Mouse (Mus musculus): ENCODE data around the gene Olfr1009.
"Not testable (repeated sequence)": the region's sequence is repeated elsewhere in the genome, so short reads cannot be mapped to it uniquely, and the experiment has no call there.

Olfr1009 gene

GRCm38 (mm10) chr2:85715119-85715518, at the start of gene Olfr1009:
Gene Olfr1009, plus strand, starts transcription at chr2:85715419.
- POLR2A ChIA-PET, result no interaction called here
- CTCF ChIA-PET, result no interaction called here

DNA sequence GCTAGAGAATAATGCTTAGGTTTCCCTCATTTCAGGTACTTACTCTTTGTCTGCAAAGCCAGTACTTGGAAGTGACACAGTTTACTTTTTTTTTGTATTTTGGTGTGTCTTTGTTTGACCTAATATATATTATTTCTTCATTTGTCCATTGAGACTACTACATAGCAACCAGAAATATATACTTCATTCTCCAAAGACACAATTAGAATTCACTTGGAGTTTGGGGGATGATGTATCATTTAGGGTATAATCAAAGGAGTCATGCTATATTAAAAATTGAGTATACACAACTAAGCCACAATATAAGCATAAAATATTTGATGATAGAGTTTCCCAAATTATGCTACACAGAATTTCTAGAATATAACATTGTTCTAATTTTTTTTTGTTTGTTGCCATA, 36.6 kb upstream of the Olfr1009 start, which contains the start of gene Olfr1006:
Gene Olfr1006, minus strand, starts transcription at position 101 of the 400 bp plus-strand sequence.
- ChIA-PET POLR2A (no interaction called here), CTCF (no interaction called here)

DNA sequence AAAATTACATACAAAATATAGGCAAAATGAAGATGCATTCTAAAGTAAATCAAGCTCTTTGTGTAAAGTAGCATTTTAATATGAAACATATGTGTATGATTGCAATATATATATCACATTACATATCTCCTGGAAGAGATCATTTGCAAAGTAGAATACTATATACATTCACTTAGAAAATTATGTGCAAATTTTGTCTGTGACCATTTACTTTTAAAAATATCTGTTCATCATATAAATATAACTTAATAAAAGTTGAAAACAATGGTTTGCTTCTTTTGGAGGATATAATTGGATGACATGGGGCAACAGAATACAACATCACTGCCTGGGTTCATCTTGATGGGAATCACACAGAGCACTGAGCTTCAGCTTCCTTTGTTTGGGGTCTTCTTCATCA, 26.1 kb upstream of the Olfr1009 start, which contains the start of gene Olfr1008:
Gene Olfr1008, plus strand, starts transcription at position 301 of the 400 bp plus-strand sequence.
- POLR2A ChIA-PET, result no interaction called here
- CTCF ChIA-PET, result no interaction called here

DNA sequence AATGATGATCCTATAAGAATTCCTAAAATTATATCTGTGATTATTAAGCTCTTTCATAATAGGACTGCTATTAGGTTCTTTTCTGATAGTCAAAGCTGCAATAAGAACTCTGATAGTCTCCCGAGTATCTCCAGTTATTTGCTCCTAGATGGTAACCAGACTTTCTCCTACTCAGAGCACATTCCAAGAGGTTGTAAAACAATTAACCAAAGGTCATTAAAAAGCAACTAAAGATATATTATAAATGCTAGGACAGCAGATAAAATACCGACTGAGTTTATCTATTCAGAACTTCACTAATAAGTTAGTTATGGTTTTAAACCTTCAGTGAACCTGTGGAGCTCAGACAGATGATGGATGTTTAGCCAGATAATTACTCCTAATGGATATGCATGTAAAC, 4.5 kb upstream of the Olfr1009 start:
- CTCF ChIA-PET, POLR2A ChIA-PET: not testable (repeated sequence)

- ChIA-PET CTCF (no interaction called here), POLR2A (no interaction called here)
These were observed 4.1 kb upstream of the Olfr1009 start for GRCm38 (mm10) chr2:85711159-85711558.

- POLR2A ChIA-PET, result no interaction called here
- CTCF ChIA-PET, result no interaction called here
These were observed 10.6 kb downstream of the Olfr1009 start for GRCm38 (mm10) chr2:85725793-85726192.

- POLR2A ChIA-PET, result no interaction called here
- CTCF ChIA-PET, result no interaction called here
These were observed 38.6 kb downstream of the Olfr1009 start for GRCm38 (mm10) chr2:85753822-85754221.

DNA sequence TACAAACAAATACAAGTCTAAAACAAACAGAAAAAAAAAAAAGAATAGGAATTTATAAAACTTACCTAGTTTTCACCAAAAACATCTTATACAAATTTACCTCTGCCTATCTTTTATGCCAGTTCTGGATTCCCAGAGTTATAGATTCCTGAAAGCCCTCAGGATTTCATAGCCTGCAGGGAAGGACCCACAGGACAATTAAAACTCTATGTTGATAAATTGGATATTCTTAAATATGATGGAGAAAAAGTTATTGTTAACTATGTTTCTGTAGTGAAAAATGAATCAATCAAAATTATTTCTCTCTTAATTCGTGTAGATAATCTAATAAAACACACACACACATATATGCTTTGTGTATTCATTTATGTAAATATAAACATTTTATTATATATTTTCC, 47.4 kb downstream of the Olfr1009 start, which contains the start of gene Olfr1012:
Gene Olfr1012, minus strand, starts transcription at position 101 of the 400 bp plus-strand sequence.
- ChIA-PET POLR2A (no interaction called here), CTCF (no interaction called here)

- POLR2A ChIA-PET, result no interaction called here
- CTCF ChIA-PET, result no interaction called here
These were observed 51.6 kb downstream of the Olfr1009 start, which contains the start of gene Olfr1013 for GRCm38 (mm10) chr2:85766798-85767197. Gene Olfr1013, plus strand, starts transcription at chr2:85767098.

GRCm38 (mm10) chr2:85772413-85772812, 57.2 kb downstream of the Olfr1009 start, which contains the start of gene Olfr1014:
Gene Olfr1014, plus strand, starts transcription at chr2:85772713.
- ChIA-PET POLR2A (no interaction called here), CTCF (no interaction called here)
